Mouse (Mus musculus) spleen, adult 2 months (tissue): ENCODE measurements around the gene Gdf1.

Experiments
- CTCF ChIP-seq: fragments of 200-500 bp; IDR thresholded peaks from 2 replicates; pipeline ENCODE4 v1.5.1; 2011; ENCODE audit warnings: mild to moderate bottlenecking, inconsistent platforms; ENCODE audit not compliant: insufficient read depth, insufficient read length, insufficient replicate concordance; ENCODE audit errors: extremely low read depth
- POLR2A ChIP-seq: fragments of 200-500 bp; IDR thresholded peaks from 2 replicates; pipeline ENCODE4 v1.6.1; 2011; ENCODE audit warnings: low read depth, low read length, inconsistent platforms

DNA sequence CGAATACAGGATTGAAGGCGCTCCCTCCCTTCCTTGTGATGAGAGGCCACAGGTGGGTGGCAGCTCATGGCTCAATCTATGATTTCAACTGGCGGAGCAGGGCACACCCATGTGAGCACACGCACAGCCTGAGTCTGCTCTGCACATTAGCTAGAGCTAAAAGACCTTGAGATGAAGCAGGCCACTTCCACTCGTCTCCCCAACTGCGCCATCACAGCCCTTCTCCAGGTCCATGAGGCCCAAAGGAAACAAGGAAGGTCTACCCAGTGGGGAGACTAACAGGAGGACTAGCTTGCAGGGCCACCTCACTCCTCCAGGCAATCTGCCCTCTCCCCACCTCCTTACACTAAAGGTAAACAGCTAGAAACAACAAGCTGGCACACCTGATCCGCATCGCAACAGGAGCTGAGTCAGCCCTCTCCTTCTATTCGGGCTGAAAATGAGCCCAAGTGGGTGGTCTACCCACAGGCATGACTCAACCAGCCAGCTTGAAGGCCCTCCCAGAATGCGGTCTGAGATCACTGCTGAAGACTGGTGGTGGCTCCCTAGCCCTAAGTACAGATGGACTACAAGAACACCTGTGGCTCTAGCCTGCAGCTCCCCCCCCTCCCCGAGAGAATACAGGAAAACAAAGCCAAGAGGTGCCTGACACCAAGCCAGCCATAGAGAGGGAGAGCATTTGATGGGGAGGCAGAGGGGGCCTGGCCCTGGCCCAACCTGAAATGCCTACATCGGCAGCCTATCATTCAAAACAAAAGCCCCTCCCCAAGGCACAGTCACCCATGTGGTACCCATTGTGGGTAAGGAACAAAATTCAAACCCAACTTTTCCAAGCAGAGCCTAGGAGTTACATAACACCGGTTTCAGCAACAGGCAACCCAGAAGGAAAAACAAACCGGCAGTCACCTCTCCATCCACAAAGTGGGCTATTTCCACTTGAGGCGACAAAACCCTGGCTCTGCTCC lies 21.7 kb downstream of the Gdf1 start:
- TF ChIP-seq CTCF = no peak
- no peak for TF ChIP-seq POLR2A
